Mouse (Mus musculus) limb, embryonic 12.5 days (tissue): ENCODE measurements around the gene Rfc2. TPM values are rescaled to one million over a fixed set of nuclear protein-coding genes. Genes with fewer than 3 reads are reported as not detected.
"Not testable (repeated sequence)": the region's sequence is repeated elsewhere in the genome, so short reads cannot be mapped to it uniquely, and the experiment has no call there.

ENCODE experiments used
- ATAC-seq: fragments of 200-750 bp; cut with Nextera tagmentation; 2 replicates; pipeline ENCODE4 v1.8.0; 2017; ENCODE audit warnings: low read depth, moderate TSS enrichment; ENCODE audit not compliant: insufficient number of reproducible peaks, insufficient read depth, low FRiP score, low TSS enrichment
- H3K27ac ChIP-seq: fragments of 300-500 bp; sonication (generic); 2 replicates; pipeline ENCODE4 v1.5.1; 2016; ENCODE audit warnings: mild to moderate bottlenecking, moderate library complexity
- H3K27me3 ChIP-seq: fragments of 300-500 bp; sonication (generic); 2 replicates; pipeline ENCODE4 v1.6.1; 2016; ENCODE audit warnings: mild to moderate bottlenecking, moderate library complexity
- H3K36me3 ChIP-seq: fragments of 300-500 bp; sonication (generic); 2 replicates; pipeline ENCODE4 v1.6.1; 2016; ENCODE audit warnings: mild to moderate bottlenecking, moderate library complexity
- H3K4me1 ChIP-seq: fragments of 300-500 bp; sonication (generic); replicated peaks from 2 replicates; pipeline ENCODE4 v1.6.1; 2016
- H3K4me2 ChIP-seq: fragments of 300-500 bp; sonication (generic); 2 replicates; pipeline ENCODE4 v1.6.1; 2016; ENCODE audit warnings: mild to moderate bottlenecking, moderate library complexity
- H3K4me3 ChIP-seq: fragments of 300-500 bp; sonication (generic); replicated peaks from 2 replicates; pipeline ENCODE4 v1.5.1; 2016; ENCODE audit warnings: mild to moderate bottlenecking
- H3K9ac ChIP-seq: fragments of 300-500 bp; sonication (generic); replicated peaks from 2 replicates; pipeline ENCODE4 v1.6.1; 2016; ENCODE audit warnings: mild to moderate bottlenecking, moderate library complexity
- H3K9me3 ChIP-seq: fragments of 300-500 bp; sonication (generic); 2 replicates; pipeline ENCODE4 v1.6.1; 2016; ENCODE audit warnings: mild to moderate bottlenecking, moderate library complexity
- WGBS: fragments of 180-500 bp; shearing (Covaris S2); methylation state at CpG from one replicate; pipeline ENCODE4 v1.1.7; 2016; 5-methylcytosine and 5-hydroxymethylcytosine counted together
- polyA plus RNA-seq: library from polyadenylated mRNA; unstranded; fragments of >200 nt; fragmentation: Nextera tagmentation; extraction: Ambion mirVana; gene quantifications from 2 replicates; pipeline ENCODE4 v1.2.1, GENCODE M21; 2016

Rfc2 gene
- polyA plus RNA-seq, 1 experiment from 2014 or later: 350 TPM

- no peak for ATAC-seq
- Histone ChIP-seq H3K36me3 (peaks cover 81% of the 10 kb centered on the region), H3K4me3 (no peak overlapping the region), H3K9ac (no peak overlapping the region), H3K27me3 (no peaks in the 10 kb centered on the region), H3K4me1 (peaks cover 6% of the 10 kb centered on the region), H3K27ac (no peak overlapping the region), H3K9me3 (no peaks in the 10 kb centered on the region), H3K4me2 (no peak overlapping the region)
- 78% methylated on average over 2 of the region's 2 CpGs for WGBS
Measured at GRCm38 (mm10) chr5:134632841-134633240, 51.7 kb downstream of the Rfc2 start.

GRCm38 (mm10) chr5:134637820-134638367, 56.7 kb downstream of the Rfc2 start:
- H3K9ac ChIP-seq: peak overlapping the region; percentile 98
- H3K4me3 ChIP-seq: peak overlapping the region; percentile 99
- ATAC-seq: no peak
- H3K27me3 ChIP-seq: no peaks in the 10 kb centered on the region
- H3K4me2 ChIP-seq: peak overlapping the region; percentile 66
- H3K27ac ChIP-seq: no peak overlapping the region
- H3K4me1 ChIP-seq: peaks cover 12% of the 10 kb centered on the region
- WGBS: 20% methylated on average over 5 of the region's 5 CpGs
- H3K36me3 ChIP-seq: peaks cover 37% of the 10 kb centered on the region
- H3K9me3 ChIP-seq: no peaks in the 10 kb centered on the region

DNA sequence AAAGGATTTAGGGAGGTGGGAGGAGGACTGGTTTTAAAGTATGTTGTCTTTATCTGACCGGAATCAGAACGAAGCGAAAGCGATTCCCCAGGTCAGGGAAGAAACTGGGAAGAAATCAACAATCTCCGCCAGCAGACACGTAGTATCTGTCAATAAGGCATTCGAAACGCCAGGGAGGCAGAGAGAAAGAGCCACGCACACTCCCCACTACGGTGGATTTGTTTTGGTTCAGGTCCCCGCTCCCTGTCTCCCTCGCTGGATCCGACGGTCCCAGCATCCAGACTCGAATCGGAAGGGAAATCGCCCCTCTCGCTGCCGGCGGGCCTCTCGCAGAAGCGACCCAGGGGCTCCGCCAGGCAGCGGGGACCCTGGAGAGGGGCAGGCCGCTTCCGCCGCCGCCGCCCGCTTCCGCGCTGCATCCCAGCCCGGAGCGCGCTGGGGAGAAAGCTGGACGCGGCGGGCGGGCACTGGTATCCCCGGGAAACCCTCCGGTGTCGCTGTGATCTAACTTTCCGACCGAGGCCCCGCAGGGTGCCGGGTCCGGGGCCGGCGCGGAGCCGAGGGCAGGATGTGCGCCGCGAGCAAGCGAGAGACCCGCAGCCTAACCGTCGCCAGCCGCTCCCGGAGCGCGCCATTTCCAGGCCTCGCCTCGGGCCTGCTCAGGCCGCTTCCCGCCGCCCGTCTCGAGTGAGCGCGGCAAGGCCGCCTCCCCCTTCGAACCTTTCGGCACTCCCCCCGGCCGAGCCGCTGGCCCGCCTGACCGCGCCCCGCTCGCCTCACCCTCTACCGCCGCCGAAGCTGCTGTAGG, 57.5 kb downstream of the Rfc2 start:
- peak; percentile 71 for ATAC-seq
- 1% methylated on average over 72 of the region's 85 CpGs for WGBS
- Histone ChIP-seq H3K27me3 (no peaks in the 10 kb centered on the region), H3K4me1 (peaks cover 12% of the 10 kb centered on the region), H3K36me3 (peaks cover 29% of the 10 kb centered on the region), H3K9ac (peak overlapping the region; percentile 98), H3K4me3 (peak overlapping the region; percentile 99), H3K4me2 (peak overlapping the region; percentile 66), H3K27ac (peak overlapping the region; percentile 96), H3K9me3 (no peaks in the 10 kb centered on the region)

GRCm38 (mm10) chr5:134639269-134639682, 58.1 kb downstream of the Rfc2 start, which contains the start of gene Eif4h:
Gene Eif4h (minus strand): TSS chr5:134639490.
- Histone ChIP-seq H3K9me3 (no peaks in the 10 kb centered on the region), H3K9ac (peak within 1 kb of the TSS; percentile 98), H3K27me3 (no peaks in the 10 kb centered on the region), H3K4me2 (peak within 1 kb of the TSS; percentile 66), H3K27ac (peak within 1 kb of the TSS; percentile 96), H3K36me3 (peaks cover 23% of the 10 kb centered on the region), H3K4me3 (peak within 1 kb of the TSS; percentile 99), H3K4me1 (peaks cover 12% of the 10 kb centered on the region)
- peak; percentile 92 for ATAC-seq
- WGBS: under 1% methylated on average over 49 of the region's 52 CpGs

DNA sequence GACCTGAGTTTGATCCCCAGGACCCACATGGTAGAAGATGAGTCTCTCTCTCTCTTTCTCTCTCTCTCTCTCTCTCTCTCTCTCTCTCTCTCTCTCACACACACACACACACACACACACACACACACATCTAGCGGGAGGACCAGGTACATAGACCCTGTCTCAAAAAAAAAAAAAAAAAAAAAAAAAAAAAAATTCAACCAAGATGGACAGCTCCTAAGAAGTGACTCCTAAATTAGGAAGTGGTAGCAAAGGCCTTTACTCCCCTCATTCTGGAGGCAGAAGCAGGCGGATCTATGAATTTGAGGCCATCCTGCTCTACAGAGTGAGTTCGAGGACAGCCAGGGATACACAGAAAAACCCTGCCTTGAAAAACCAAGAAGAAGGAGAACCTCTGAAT, 59.2 kb downstream of the Rfc2 start:
- Histone ChIP-seq H3K4me1 (peaks cover 12% of the 10 kb centered on the region), H3K4me3 (no peak overlapping the region), H3K27me3 (no peaks in the 10 kb centered on the region), H3K9me3 (no peaks in the 10 kb centered on the region), H3K4me2 (no peak overlapping the region), H3K27ac (no peak overlapping the region), H3K9ac (no peak overlapping the region), H3K36me3 (peaks cover 14% of the 10 kb centered on the region)
- WGBS: 90% methylated on average over 3 of the region's 3 CpGs
- ATAC-seq: no peak

DNA sequence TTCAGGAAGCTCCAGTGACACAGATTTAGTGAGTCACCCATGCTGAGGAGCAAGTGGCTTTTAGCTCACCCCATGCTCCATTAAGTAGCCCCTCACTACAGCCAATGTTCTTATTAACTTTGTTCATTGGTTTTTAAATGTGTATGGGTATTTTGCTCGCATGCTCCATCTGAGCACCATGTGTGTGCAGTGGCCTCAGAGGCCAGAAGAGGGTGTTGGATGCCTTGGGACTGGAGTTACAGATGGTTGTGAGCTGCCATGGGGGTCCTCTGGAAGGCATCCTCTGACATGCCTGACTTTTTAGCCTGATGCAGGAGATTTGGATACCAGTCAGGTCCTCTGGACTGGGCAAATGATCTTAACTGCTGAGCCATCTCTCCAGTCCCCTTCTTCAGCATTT, 63.0 kb downstream of the Rfc2 start:
- H3K27ac ChIP-seq: no peak overlapping the region
- 82% methylated on average over 1 of the region's 1 CpGs for WGBS
- H3K9ac ChIP-seq: no peak overlapping the region
- no peaks in the 10 kb centered on the region for H3K36me3 ChIP-seq
- no peak overlapping the region for H3K4me2 ChIP-seq
- H3K4me3 ChIP-seq: no peak overlapping the region
- peaks cover 4% of the 10 kb centered on the region; the same call in 1 of the 2 replicates for H3K4me1 ChIP-seq
- H3K9me3 ChIP-seq: no peaks in the 10 kb centered on the region
- no peaks in the 10 kb centered on the region for H3K27me3 ChIP-seq
- no peak for ATAC-seq

GRCm38 (mm10) chr5:134644643-134645118, 63.5 kb downstream of the Rfc2 start:
- H3K27ac ChIP-seq: no peak overlapping the region
- H3K4me1 ChIP-seq: peaks cover 2% of the 10 kb centered on the region; the same call in 1 of the 2 replicates
- ATAC-seq: no peak
- WGBS: 73% methylated on average over 8 of the region's 8 CpGs
- no peaks in the 10 kb centered on the region for H3K27me3 ChIP-seq
- no peak overlapping the region for H3K9ac ChIP-seq
- no peaks in the 10 kb centered on the region for H3K9me3 ChIP-seq
- H3K4me3 ChIP-seq: no peak overlapping the region
- H3K4me2 ChIP-seq: no peak overlapping the region
- H3K36me3 ChIP-seq: no peaks in the 10 kb centered on the region

- Histone ChIP-seq H3K4me1 (no peaks in the 10 kb centered on the region), H3K4me3 (no peak overlapping the region), H3K27me3 (no peaks in the 10 kb centered on the region), H3K27ac (no peak overlapping the region), H3K9me3 (no peaks in the 10 kb centered on the region), H3K36me3 (no peaks in the 10 kb centered on the region), H3K4me2 (no peak overlapping the region), H3K9ac (no peak overlapping the region)
- 69% methylated on average over 4 of the region's 4 CpGs for WGBS
- ATAC-seq: no peak
Measured at GRCm38 (mm10) chr5:134646461-134646860, 65.3 kb downstream of the Rfc2 start.

- no peak overlapping the region for H3K4me2 ChIP-seq
- H3K9me3 ChIP-seq: no peaks in the 10 kb centered on the region
- H3K27ac ChIP-seq: no peak overlapping the region
- no peak overlapping the region for H3K9ac ChIP-seq
- 81% methylated on average over 2 of the region's 2 CpGs for WGBS
- no peaks in the 10 kb centered on the region for H3K36me3 ChIP-seq
- no peak for ATAC-seq
- 0 out of 2 replicates have a peak, but pooled peaks cover 3% of the 10 kb centered on the region for H3K4me1 ChIP-seq
- H3K27me3 ChIP-seq: no peaks in the 10 kb centered on the region
- no peak overlapping the region for H3K4me3 ChIP-seq
Measured at GRCm38 (mm10) chr5:134647394-134647793, 66.2 kb downstream of the Rfc2 start.

GRCm38 (mm10) chr5:134648976-134649375, 67.8 kb downstream of the Rfc2 start:
- not testable (repeated sequence) for H3K27ac ChIP-seq, H3K4me2 ChIP-seq, H3K4me1 ChIP-seq, H3K27me3 ChIP-seq, H3K9ac ChIP-seq, ATAC-seq, H3K4me3 ChIP-seq, H3K36me3 ChIP-seq, H3K9me3 ChIP-seq
- 90% methylated on average over 4 of the region's 4 CpGs for WGBS

GRCm38 (mm10) chr5:134650926-134651325, 69.8 kb downstream of the Rfc2 start:
- Histone ChIP-seq H3K4me3 (no peak overlapping the region), H3K4me1 (0 out of 2 replicates have a peak, but pooled peaks cover 3% of the 10 kb centered on the region), H3K4me2 (no peak overlapping the region), H3K36me3 (no peaks in the 10 kb centered on the region), H3K27ac (no peak overlapping the region), H3K9ac (no peak overlapping the region), H3K27me3 (no peaks in the 10 kb centered on the region), H3K9me3 (no peaks in the 10 kb centered on the region)
- WGBS: 57% methylated on average over 5 of the region's 5 CpGs
- ATAC-seq: no peak
